ENCODE assay signal across 8 mouse cellular contexts in the genomic region with DNA sequence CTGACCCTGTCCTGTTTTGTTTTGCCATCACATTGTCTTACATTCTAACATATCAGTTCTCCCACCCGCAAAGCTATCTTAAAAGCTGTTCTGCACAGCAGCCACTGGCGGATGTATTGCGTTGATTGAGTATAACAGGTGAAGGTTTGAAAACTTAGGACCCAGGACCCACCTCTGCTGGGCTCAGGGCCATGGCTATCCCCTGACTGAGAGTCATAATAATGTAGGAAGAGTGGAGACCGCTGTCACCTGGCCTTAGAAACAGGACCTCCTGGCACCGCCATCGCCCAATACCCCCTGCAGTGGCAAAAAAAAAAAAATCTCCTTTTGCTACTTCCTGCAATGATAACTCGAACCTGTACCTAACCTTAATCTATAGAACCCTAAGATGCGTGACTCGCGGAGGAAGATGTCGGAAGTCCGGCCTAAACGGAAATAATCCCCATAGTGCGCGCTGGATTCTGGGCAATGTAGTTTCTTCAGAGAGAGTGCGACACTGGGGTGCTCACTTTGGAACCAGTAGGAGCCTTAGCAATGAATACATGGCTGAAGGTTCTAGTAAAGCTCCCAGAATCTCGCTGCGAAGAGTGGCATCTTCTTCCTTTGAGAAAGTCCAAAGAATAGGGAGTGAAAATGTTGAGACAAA. TPM values are rescaled to one million over a fixed set of nuclear protein-coding genes. Genes with fewer than 3 reads are reported as not detected.
DNase-seq lines count a peak whose midpoint lies in the region; ATAC-seq lines count a peak whose summit lies in the region.

No protein-coding gene starts in this region.

- H3K4me3 ChIP-seq in heart, embryonic 11.5 days (ENCODE audit: low read depth, low read length) = no peak overlapping the region
- H3K4me3 ChIP-seq in hindbrain, embryonic 10.5 days = peak overlapping the region; percentile 32

- no peaks in the 10 kb centered on the region for H3K27me3 ChIP-seq in heart, embryonic 11.5 days (ENCODE audit: control insufficient read depth, insufficient read depth, low read length)
- H3K27me3 ChIP-seq in hindbrain, embryonic 10.5 days (ENCODE audit: insufficient read depth, poor library complexity, severe bottlenecking) = no peaks in the 10 kb centered on the region

- no peak for DNase-seq in heart, adult 8-10 months (ENCODE audit: low spot score)
- DNase-seq in cerebellum, postnatal 25 days = peak; percentile 66 to 81
- DNase-seq in hindbrain, embryonic 10.5 days (ENCODE audit: low spot score) = peak; percentile 2
- peak; percentile 41 to 60 for DNase-seq in left cerebral cortex, postnatal 36 days (ENCODE audit: low spot score in 2 of 2)
- DNase-seq in right cerebral cortex, postnatal 25 days = peak; percentile 19
- DNase-seq in adrenal gland, adult (ENCODE audit: inconsistent age in 2 of 2, low spot score in 1 of 2) = no peak
- no peak for DNase-seq in urinary bladder, adult 2 months (ENCODE audit: low spot score)

- H3K4me1 ChIP-seq in heart, embryonic 11.5 days (ENCODE audit: control insufficient read depth, insufficient read depth, low read length) = no peaks in the 10 kb centered on the region
- no peaks in the 10 kb centered on the region for H3K4me1 ChIP-seq in hindbrain, embryonic 10.5 days (replicated peaks)

- intact Hi-C loops in left cerebral cortex, postnatal 36 days (cut with DNase I) = no loop called here

- H3K4me2 ChIP-seq in heart, embryonic 11.5 days = peak overlapping the region; percentile 22; the same call in 1 of the 2 replicates

- H3K36me3 ChIP-seq in heart, embryonic 11.5 days (ENCODE audit: control insufficient read depth, insufficient read depth, low read length) = no peaks in the 10 kb centered on the region
- no peaks in the 10 kb centered on the region for H3K36me3 ChIP-seq in hindbrain, embryonic 10.5 days

- H3K9me3 ChIP-seq in heart, embryonic 11.5 days (replicated peaks; ENCODE audit: control insufficient read depth, low read length) = 0 out of 2 replicates have a peak, but pooled peaks cover 3% of the 10 kb centered on the region
- peaks cover 16% of the 10 kb centered on the region; the same call in 1 of the 2 replicates for H3K9me3 ChIP-seq in hindbrain, embryonic 10.5 days

- H3K9ac ChIP-seq in heart, embryonic 11.5 days (ENCODE audit: low read depth, low read length) = no peak overlapping the region

- H3K27ac ChIP-seq in heart, embryonic 11.5 days (ENCODE audit: low read depth, low read length) = no peak overlapping the region
- no peak overlapping the region for H3K27ac ChIP-seq in hindbrain, embryonic 10.5 days

- 58% methylated on average over 18 of the region's 18 CpGs for WGBS in heart, embryonic 11.5 days (ENCODE audit: insufficient replicate concordance)
- WGBS in hindbrain, embryonic 10.5 days = 65% methylated on average over 18 of the region's 18 CpGs

- no peak for ATAC-seq in heart, embryonic 11.5 days (replicated peaks; ENCODE audit: insufficient number of reproducible peaks, low FRiP score, low TSS enrichment)

RNA-seq across cellular contexts. Expression of gene Zik1, which starts 14.5 kb away (rescaled TPM):
- 10.6 and 13.1 TPM in 2 replicates for polyA plus RNA-seq in heart, embryonic 11.5 days (2014; fragmentation: Nextera tagmentation; extraction: Ambion mirVana)
- 1 to 10 TPM; 1.5 to 2.1 (median 1.8) TPM for total RNA-seq in heart, adult 8-10 months (2022)
- 30.5 and 31.2 TPM in 2 replicates for polyA plus RNA-seq in hindbrain, embryonic 10.5 days (2016; fragmentation: Nextera tagmentation; extraction: Ambion mirVana)
- 10 to 100 TPM; 15.5 to 15.9 TPM for total RNA-seq in left cerebral cortex, postnatal 36 days (2021)
- 1.8 and 2.0 TPM in 2 replicates for polyA plus RNA-seq in urinary bladder, adult 2 months (2012; rRNA removed)

RNA-seq across cellular contexts. Expression of gene Vmn1r67, which starts 37.6 kb away (rescaled TPM):
- not detected in 2 replicates for polyA plus RNA-seq in heart, embryonic 11.5 days (2014; fragmentation: Nextera tagmentation; extraction: Ambion mirVana)
- not detected for total RNA-seq in heart, adult 8-10 months (2022)
- polyA plus RNA-seq in hindbrain, embryonic 10.5 days (2016; fragmentation: Nextera tagmentation; extraction: Ambion mirVana) = not detected in 2 replicates
- total RNA-seq in left cerebral cortex, postnatal 36 days (2021) = not detected
- polyA plus RNA-seq in urinary bladder, adult 2 months (2012; rRNA removed) = not detected in 2 replicates

Comparison
In these comparisons a context has a peak if more than half of its experiments do, and no peak if none do; other contexts are left out.
1. DNase-seq: peak in cerebellum, postnatal 25 days (2 of 2), hindbrain, embryonic 10.5 days (single experiment), left cerebral cortex, postnatal 36 days (2 of 2) and right cerebral cortex, postnatal 25 days (single experiment); none in heart, adult 8-10 months (single experiment), adrenal gland, adult (0 of 2) and urinary bladder, adult 2 months (single experiment).